Mouse (Mus musculus) B cell, adult 62 days (primary cell): Measurements from ENCODE around the gene Pelo. TPM values are rescaled to one million over a fixed set of nuclear protein-coding genes. Genes with fewer than 3 reads are reported as not detected.

ENCODE experiments used
- total RNA-seq: library from RNA; stranded (reverse); gene quantifications from 4 replicates; pipeline ENCODE4 v1.2.4, GENCODE M21; 2023

The Pelo gene
- total RNA-seq: 20.5 to 29.2 TPM (median 26.4 TPM) in 4 replicates

GRCm38 (mm10) chr13:115090069-115090976, at the start of gene Pelo:
Pelo (minus strand) TSS chr13:115090186.

GRCm38 (mm10) chr13:115101355-115102191, 11.6 kb upstream of the Pelo start, which contains the start of the genes Gm49395 and Itga1:
Gm49395 (minus strand) TSS chr13:115101921.
Itga1 (minus strand) TSS chr13:115101964.

Other genes with a start within 250 kb of the Pelo start
- 0.47 to 0.57 TPM (median 0.53 TPM) in 4 replicates for gene Itga2, start 158.1 kb downstream of the Pelo start, total RNA-seq
- gene Gm49395, start 11.7 kb upstream of the Pelo start, total RNA-seq: not detected in 4 replicates
- gene Itga1, start 11.8 kb upstream of the Pelo start, total RNA-seq: 0.12 to 0.21 TPM in 2 of 4 replicates, not detected in the others